Mouse (Mus musculus): ENCODE results near the gene Irf2bp1. TPM values are rescaled to one million over a fixed set of nuclear protein-coding genes. Genes with fewer than 3 reads are reported as not detected.
A peak's percentile ranks its signal among the peaks of the same experiment; 100 is the strongest.

Gene Irf2bp1
- polyA plus RNA-seq, 1 experiment from 2014 or later, result 23.5 TPM

GRCm38 (mm10) chr7:18992294-18992675 lies 11.6 kb upstream of the Irf2bp1 start:
- WGBS, result 2% methylated on average over 31 of the region's 31 CpGs
- peak overlapping the region; percentile 90 for H3K4me2 ChIP-seq (replicated peaks; ENCODE audit: low read depth, low read length)
- H3K4me1 ChIP-seq (ENCODE audit: insufficient read depth, low read length), result peaks cover 22% of the 10 kb centered on the region
- H3K27me3 ChIP-seq (ENCODE audit: insufficient read depth, low read length), result 0 out of 2 replicates have a peak, but pooled peaks cover 19% of the 10 kb centered on the region
- H3K4me3 ChIP-seq (ENCODE audit: low read length), result peak overlapping the region; percentile 58
- H3K27ac ChIP-seq (ENCODE audit: low read length), result no peak overlapping the region
- H3K9ac ChIP-seq (replicated peaks; ENCODE audit: low read length), result peak overlapping the region; percentile 71
- no peaks in the 10 kb centered on the region for H3K9me3 ChIP-seq (ENCODE audit: low read length)
- ATAC-seq (ENCODE audit: low FRiP score, low TSS enrichment), result no peak
- H3K36me3 ChIP-seq (ENCODE audit: insufficient read depth, low read length), result 0 out of 2 replicates have a peak, but pooled peaks cover 3% of the 10 kb centered on the region

- no peak for ATAC-seq (ENCODE audit: low FRiP score, low TSS enrichment)
- 0 out of 2 replicates have a peak, but pooled peaks cover 3% of the 10 kb centered on the region for H3K36me3 ChIP-seq (ENCODE audit: insufficient read depth, low read length)
- H3K4me3 ChIP-seq (ENCODE audit: low read length), result peak overlapping the region; percentile 4; the same call in 1 of the 2 replicates
- no peak overlapping the region; the same call in 1 of the 2 replicates for H3K9ac ChIP-seq (replicated peaks; ENCODE audit: low read length)
- peak overlapping the region; percentile 90; the same call in 1 of the 2 replicates for H3K4me2 ChIP-seq (replicated peaks; ENCODE audit: low read depth, low read length)
- H3K27me3 ChIP-seq (ENCODE audit: insufficient read depth, low read length), result 0 out of 2 replicates have a peak, but pooled peaks cover 19% of the 10 kb centered on the region
- H3K9me3 ChIP-seq (ENCODE audit: low read length), result no peaks in the 10 kb centered on the region
- 86% methylated on average over 5 of the region's 5 CpGs for WGBS
- H3K4me1 ChIP-seq (ENCODE audit: insufficient read depth, low read length), result peaks cover 22% of the 10 kb centered on the region
- H3K27ac ChIP-seq (ENCODE audit: low read length), result no peak overlapping the region
These were observed 10.8 kb upstream of the Irf2bp1 start for GRCm38 (mm10) chr7:18993036-18993435.

GRCm38 (mm10) chr7:18998835-18999234 lies 5.0 kb upstream of the Irf2bp1 start:
- peaks cover 22% of the 10 kb centered on the region for H3K4me1 ChIP-seq (ENCODE audit: insufficient read depth, low read length)
- H3K27me3 ChIP-seq (ENCODE audit: insufficient read depth, low read length), result no peaks in the 10 kb centered on the region
- no peak for ATAC-seq (ENCODE audit: low FRiP score, low TSS enrichment)
- no peak overlapping the region for H3K27ac ChIP-seq (ENCODE audit: low read length)
- no peak overlapping the region for H3K9ac ChIP-seq (replicated peaks; ENCODE audit: low read length)
- no peak overlapping the region for H3K4me3 ChIP-seq (ENCODE audit: low read length)
- 44% methylated on average over 9 of the region's 9 CpGs for WGBS
- H3K9me3 ChIP-seq (ENCODE audit: low read length), result no peaks in the 10 kb centered on the region
- H3K4me2 ChIP-seq (replicated peaks; ENCODE audit: low read depth, low read length), result no peak overlapping the region
- H3K36me3 ChIP-seq (ENCODE audit: insufficient read depth, low read length), result 0 out of 2 replicates have a peak, but pooled peaks cover 3% of the 10 kb centered on the region

- no peak for ATAC-seq (ENCODE audit: low FRiP score, low TSS enrichment)
- Histone ChIP-seq H3K36me3 (ENCODE audit: insufficient read depth, low read length) (peaks cover 6% of the 10 kb centered on the region), H3K4me2 (replicated peaks; ENCODE audit: low read depth, low read length) (peak overlapping the region; percentile 69), H3K9ac (replicated peaks; ENCODE audit: low read length) (peak overlapping the region; percentile 70), H3K27me3 (ENCODE audit: insufficient read depth, low read length) (no peaks in the 10 kb centered on the region), H3K9me3 (ENCODE audit: low read length) (no peaks in the 10 kb centered on the region), H3K27ac (ENCODE audit: low read length) (peak overlapping the region; percentile 39; the same call in 1 of the 2 replicates), H3K4me1 (ENCODE audit: insufficient read depth, low read length) (peaks cover 32% of the 10 kb centered on the region), H3K4me3 (ENCODE audit: low read length) (peak overlapping the region; percentile 51)
- WGBS, result 22% methylated on average over 10 of the region's 10 CpGs
These were observed 3.4 kb upstream of the Irf2bp1 start for GRCm38 (mm10) chr7:19000421-19000820.

- H3K9me3 ChIP-seq (ENCODE audit: low read length), result no peaks in the 10 kb centered on the region
- peaks cover 40% of the 10 kb centered on the region for H3K4me1 ChIP-seq (ENCODE audit: insufficient read depth, low read length)
- H3K4me2 ChIP-seq (replicated peaks; ENCODE audit: low read depth, low read length), result peak overlapping the region; percentile 69
- H3K9ac ChIP-seq (replicated peaks; ENCODE audit: low read length), result peak overlapping the region; percentile 70
- peak overlapping the region; percentile 63 for H3K27ac ChIP-seq (ENCODE audit: low read length)
- WGBS, result 19% methylated on average over 18 of the region's 18 CpGs
- H3K27me3 ChIP-seq (ENCODE audit: insufficient read depth, low read length), result no peaks in the 10 kb centered on the region
- H3K4me3 ChIP-seq (ENCODE audit: low read length), result peak overlapping the region; percentile 51
- ATAC-seq (ENCODE audit: low FRiP score, low TSS enrichment), result 0 out of 2 replicates have a peak, but pooled peaks have one; percentile 1
- H3K36me3 ChIP-seq (ENCODE audit: insufficient read depth, low read length), result peaks cover 15% of the 10 kb centered on the region
These were observed 2.6 kb upstream of the Irf2bp1 start for GRCm38 (mm10) chr7:19001066-19001806.

- Histone ChIP-seq H3K9me3 (ENCODE audit: low read length) (no peaks in the 10 kb centered on the region), H3K9ac (replicated peaks; ENCODE audit: low read length) (no peak overlapping the region), H3K36me3 (ENCODE audit: insufficient read depth, low read length) (peaks cover 14% of the 10 kb centered on the region), H3K4me1 (ENCODE audit: insufficient read depth, low read length) (peaks cover 43% of the 10 kb centered on the region), H3K27ac (ENCODE audit: low read length) (peak overlapping the region; percentile 1; the same call in 1 of the 2 replicates), H3K4me2 (replicated peaks; ENCODE audit: low read depth, low read length) (no peak overlapping the region), H3K27me3 (ENCODE audit: insufficient read depth, low read length) (no peaks in the 10 kb centered on the region), H3K4me3 (ENCODE audit: low read length) (no peak overlapping the region)
- WGBS, result 43% methylated on average over 3 of the region's 3 CpGs
- ATAC-seq (ENCODE audit: low FRiP score, low TSS enrichment), result no peak
These were observed 2.1 kb upstream of the Irf2bp1 start for GRCm38 (mm10) chr7:19001807-19002085.

- no peaks in the 10 kb centered on the region for H3K27me3 ChIP-seq (ENCODE audit: insufficient read depth, low read length)
- peaks cover 12% of the 10 kb centered on the region for H3K36me3 ChIP-seq (ENCODE audit: insufficient read depth, low read length)
- H3K9me3 ChIP-seq (ENCODE audit: low read length), result no peaks in the 10 kb centered on the region
- H3K4me2 ChIP-seq (replicated peaks; ENCODE audit: low read depth, low read length), result peak overlapping the region; percentile 70
- peak overlapping the region; percentile 79 for H3K9ac ChIP-seq (replicated peaks; ENCODE audit: low read length)
- peaks cover 47% of the 10 kb centered on the region for H3K4me1 ChIP-seq (ENCODE audit: insufficient read depth, low read length)
- H3K27ac ChIP-seq (ENCODE audit: low read length), result peak overlapping the region; percentile 1
- no peak for ATAC-seq (ENCODE audit: low FRiP score, low TSS enrichment)
- 23% methylated on average over 4 of the region's 4 CpGs for WGBS
- peak overlapping the region; percentile 47 for H3K4me3 ChIP-seq (ENCODE audit: low read length)
These were observed 1.7 kb upstream of the Irf2bp1 start for GRCm38 (mm10) chr7:19002115-19002514.

- Histone ChIP-seq H3K4me3 (ENCODE audit: low read length) (peak overlapping the region; percentile 47), H3K36me3 (ENCODE audit: insufficient read depth, low read length) (peaks cover 16% of the 10 kb centered on the region), H3K27me3 (ENCODE audit: insufficient read depth, low read length) (no peaks in the 10 kb centered on the region), H3K4me1 (ENCODE audit: insufficient read depth, low read length) (peaks cover 56% of the 10 kb centered on the region), H3K9ac (replicated peaks; ENCODE audit: low read length) (peak overlapping the region; percentile 79), H3K4me2 (replicated peaks; ENCODE audit: low read depth, low read length) (peak overlapping the region; percentile 70), H3K27ac (ENCODE audit: low read length) (peak overlapping the region; percentile 63; the same call in 1 of the 2 replicates), H3K9me3 (ENCODE audit: low read length) (no peaks in the 10 kb centered on the region)
- peak; percentile 18 for ATAC-seq (ENCODE audit: low FRiP score, low TSS enrichment)
- 1% methylated on average over 17 of the region's 17 CpGs for WGBS
These were observed 871 bp upstream of the Irf2bp1 start for GRCm38 (mm10) chr7:19002848-19003498.

GRCm38 (mm10) chr7:19004631-19005079 lies 811 bp downstream of the Irf2bp1 start:
- 6% methylated on average over 34 of the region's 34 CpGs for WGBS
- Histone ChIP-seq H3K36me3 (ENCODE audit: insufficient read depth, low read length) (peaks cover 16% of the 10 kb centered on the region), H3K9me3 (ENCODE audit: low read length) (no peaks in the 10 kb centered on the region), H3K4me1 (ENCODE audit: insufficient read depth, low read length) (peaks cover 57% of the 10 kb centered on the region), H3K4me3 (ENCODE audit: low read length) (peak overlapping the region; percentile 86), H3K27ac (ENCODE audit: low read length) (peak overlapping the region; percentile 97), H3K4me2 (replicated peaks; ENCODE audit: low read depth, low read length) (peak overlapping the region; percentile 98), H3K27me3 (ENCODE audit: insufficient read depth, low read length) (no peaks in the 10 kb centered on the region), H3K9ac (replicated peaks; ENCODE audit: low read length) (peak overlapping the region; percentile 95)
- 0 out of 2 replicates have a peak, but pooled peaks have one; percentile 3 for ATAC-seq (ENCODE audit: low FRiP score, low TSS enrichment)

All from kidney, embryonic 16.5 days (tissue).